Comparison of ENCODE assay signal across 24 mouse cellular contexts in genomic region chr10:89652912-89653311, GRCm38 (mm10). TPM values are rescaled to one million over a fixed set of nuclear protein-coding genes. Genes with fewer than 3 reads are reported as not detected.
A peak's percentile ranks its signal among the peaks of the same experiment; 100 is the strongest.
DNase-seq lines count a peak whose midpoint lies in the region; ATAC-seq and TF ChIP-seq lines count a peak whose summit lies in the region.
"Had no signal": no experiment of that assay in that cellular context is flagged by ENCODE, and none has a peak within 500 bp of the region (broad histone marks: within the 10 kb centered on the region; RNA-seq: fewer than 3 reads in every experiment).

No protein-coding gene starts in this region.

- 0 out of 2 replicates have a peak overlapping the region, but pooled peaks have one; percentile 11 for H3K27ac ChIP-seq in layer of hippocampus, adult 2 months
- H3K27ac ChIP-seq in hindbrain, embryonic 16.5 days (ENCODE audit: low read depth, low read length), result no peak overlapping the region
- H3K27ac ChIP-seq: embryonic facial prominence, embryonic 10.5 days; embryonic facial prominence, embryonic 12.5 days had no signal

- H3K9me3 ChIP-seq in hindbrain, embryonic 16.5 days (ENCODE audit: control insufficient read depth, low read length), result no peaks in the 10 kb centered on the region
- H3K9me3 ChIP-seq: embryonic facial prominence, embryonic 10.5 days; embryonic facial prominence, embryonic 12.5 days; G1E had no signal

- no peaks in the 10 kb centered on the region for H3K4me1 ChIP-seq in hindbrain, embryonic 16.5 days (ENCODE audit: control insufficient read depth, insufficient read depth, low read depth, low read length)
- H3K4me1 ChIP-seq: embryonic facial prominence, embryonic 10.5 days; embryonic facial prominence, embryonic 12.5 days had no signal

- peaks cover 38% of the 10 kb centered on the region for H3K36me3 ChIP-seq in hindbrain, embryonic 16.5 days (ENCODE audit: control insufficient read depth, insufficient read depth, low read length)

- no peak overlapping the region for H3K4me3 ChIP-seq in layer of hippocampus, adult 2 months
- H3K4me3 ChIP-seq in hindbrain, embryonic 16.5 days (ENCODE audit: low read length), result no peak overlapping the region
- H3K4me3 ChIP-seq: embryonic facial prominence, embryonic 10.5 days; embryonic facial prominence, embryonic 12.5 days had no signal

- no peaks in the 10 kb centered on the region for H3K27me3 ChIP-seq in hindbrain, embryonic 16.5 days (replicated peaks; ENCODE audit: control insufficient read depth, insufficient read depth, low read length)
- H3K27me3 ChIP-seq: CH12.LX; embryonic facial prominence, embryonic 12.5 days; Patski had no signal

- no peak for DNase-seq in frontal cortex, postnatal 14 days (ENCODE audit: low spot score in 2 of 2)
- peak in 1 of 2 experiments; percentile 37 for DNase-seq in layer of hippocampus, adult 2 months (ENCODE audit: low spot score in 2 of 2)
- DNase-seq in layer of hippocampus, postnatal 10 days (ENCODE audit: low spot score in 2 of 2), result no peak
- DNase-seq in brain, adult 2 months (ENCODE audit: low read depth, low spot score), result peak; percentile 58
- peak; percentile 31 for DNase-seq in telencephalon, adult 2 months (ENCODE audit: low read depth, low spot score)
- DNase-seq: adrenal gland, adult 2 months; adrenal gland, postnatal 10 days; adrenal gland, postnatal 25 days; B cell, adult 2 months; cerebellum, adult 11-12 months; cerebellum, adult 2 months; cerebellum, adult 9-10 months; cerebellum, postnatal 10 days; cerebellum, postnatal 25 days had no signal

- 87% methylated on average over 8 of the region's 8 CpGs for WGBS in hindbrain, embryonic 16.5 days

- no peak overlapping the region for H3K9ac ChIP-seq in hindbrain, embryonic 16.5 days (ENCODE audit: low read depth, low read length)
- H3K9ac ChIP-seq: embryonic facial prominence, embryonic 12.5 days had no signal

- peak; percentile 55; the same call in 1 of the 2 replicates for ATAC-seq in frontal cortex, adult (ENCODE audit: low TSS enrichment)
- no peak for ATAC-seq in hindbrain, embryonic 16.5 days
- ATAC-seq: CD4-positive, CD25-positive, alpha-beta regulatory T cell, adult 4 months; forebrain, embryonic 14.5 days; forebrain, embryonic 16.5 days; Patski had no signal

- TF ChIP-seq CTCF in layer of hippocampus, adult 2 months (conservative IDR thresholded peaks at IDR 0.05), result no peak

- no peak overlapping the region for H3K4me2 ChIP-seq in hindbrain, embryonic 16.5 days (ENCODE audit: low read length)
- H3K4me2 ChIP-seq: embryonic facial prominence, embryonic 12.5 days had no signal

RNA-seq across cellular contexts. Expression of gene Slc17a8, which starts 31.9 kb away (rescaled TPM):
- 1 to 10 TPM; 3.1 to 3.5 TPM for total RNA-seq in layer of hippocampus, adult 2 months (2021)
- total RNA-seq in layer of hippocampus, postnatal 10 days (2021), result 1 to 10 TPM; 2.9 to 3.1 TPM
- 3.2 and 4.4 TPM in 2 replicates for polyA plus RNA-seq in hindbrain, embryonic 16.5 days (2015; fragmentation: Nextera tagmentation; extraction: Ambion mirVana)
- total RNA-seq: adrenal gland, adult 2 months; CH12.LX had no signal
- polyA plus RNA-seq: adrenal gland, adult 2 months; CD4-positive, CD25-positive, alpha-beta regulatory T cell, adult 4 months; G1E had no signal

RNA-seq across cellular contexts. Expression of gene Scyl2, which starts 33.2 kb away (rescaled TPM):
- total RNA-seq in layer of hippocampus, adult 2 months (2021), result 10 to 100 TPM; 25.2 to 28.4 TPM
- total RNA-seq in layer of hippocampus, postnatal 10 days (2021), result 10 to 100 TPM; 30.8 to 34.4 TPM
- 6.9 and 7.0 TPM in 2 replicates for polyA plus RNA-seq in hindbrain, embryonic 16.5 days (2015; fragmentation: Nextera tagmentation; extraction: Ambion mirVana)

Comparison
In these comparisons a context has a peak if more than half of its experiments do, and no peak if none do; other contexts are left out.
1. DNase-seq: peak in brain, adult 2 months (single experiment) and telencephalon, adult 2 months (single experiment); none in frontal cortex, postnatal 14 days (0 of 2) and layer of hippocampus, postnatal 10 days (0 of 2).